Mouse (Mus musculus): Measurements from ENCODE around the gene Vps37c.

DNA sequence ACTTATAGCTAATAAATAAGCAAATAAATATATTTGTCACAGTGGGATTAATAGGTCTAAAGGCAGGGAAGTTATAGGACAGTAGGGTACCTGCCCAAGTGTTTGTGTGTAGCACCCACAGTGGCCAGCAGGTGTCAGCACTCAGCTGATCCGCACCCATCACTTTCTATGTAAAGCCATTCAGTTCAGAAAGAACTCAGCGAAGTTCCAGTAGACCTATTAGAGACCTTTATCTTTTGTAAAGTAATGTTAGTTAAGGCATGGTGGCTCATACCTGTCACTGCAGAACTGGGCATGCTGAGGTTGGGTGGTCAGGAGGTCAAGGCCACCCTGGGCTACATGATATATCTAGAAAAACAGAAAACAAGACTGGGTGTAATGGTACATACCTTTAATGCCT lies 23.0 kb upstream of the Vps37c start:
- peak; percentile 82 for TF ChIP-seq CTCF (conservative IDR thresholded peaks at IDR 0.05; ENCODE audit: low read length)
- TF ChIP-seq POU5F1 (IDR thresholded peaks at IDR 0.05; ENCODE audit: borderline replicate concordance, low read length), result no peak
